8 mouse cellular contexts compared by ENCODE assay signal in genomic region chr5:92112175-92112574, GRCm38 (mm10). TPM values are rescaled to one million over a fixed set of nuclear protein-coding genes. Genes with fewer than 3 reads are reported as not detected.
DNase-seq lines count a peak whose midpoint lies in the region; ATAC-seq and TF ChIP-seq lines count a peak whose summit lies in the region.
"Had no signal": no experiment of that assay in that cellular context is flagged by ENCODE, and none has a peak within 500 bp of the region (broad histone marks: within the 10 kb centered on the region; RNA-seq: fewer than 3 reads in every experiment).

No protein-coding gene starts in this region.

- no peaks in the 10 kb centered on the region for H3K9me3 ChIP-seq in forebrain, postnatal 0 days (ENCODE audit: low read length)
- no peaks in the 10 kb centered on the region for H3K9me3 ChIP-seq in limb, embryonic 11.5 days (ENCODE audit: control insufficient read depth, low read length)
- no peaks in the 10 kb centered on the region for H3K9me3 ChIP-seq in neural tube, embryonic 13.5 days

- 18% methylated on average over 6 of the region's 6 CpGs for WGBS in lung, adult 2 months
- 2% methylated on average over 6 of the region's 6 CpGs for WGBS in forebrain, postnatal 0 days
- 11% methylated on average over 6 of the region's 6 CpGs for WGBS in limb, embryonic 11.5 days
- 7% methylated on average over 6 of the region's 6 CpGs for WGBS in neural tube, embryonic 13.5 days

- no peak overlapping the region for H3K27ac ChIP-seq in forebrain, postnatal 0 days (ENCODE audit: low read depth, low read length)
- no peak overlapping the region for H3K27ac ChIP-seq in limb, embryonic 11.5 days (replicated peaks; ENCODE audit: low read depth, low read length)
- no peak overlapping the region for H3K27ac ChIP-seq in neural tube, embryonic 13.5 days (replicated peaks)

- 0 out of 2 replicates have a peak overlapping the region, but pooled peaks have one; percentile 15 for H3K4me2 ChIP-seq in forebrain, postnatal 0 days (ENCODE audit: low read depth)
- peak overlapping the region; percentile 32 for H3K4me2 ChIP-seq in limb, embryonic 11.5 days (ENCODE audit: low read depth, severe bottlenecking)
- H3K4me2 ChIP-seq in neural tube, embryonic 13.5 days = peak overlapping the region; percentile 36

- ATAC-seq in forebrain, postnatal 0 days = no peak
- ATAC-seq in limb, embryonic 11.5 days (ENCODE audit: insufficient number of reproducible peaks, low FRiP score, low TSS enrichment, low read depth) = no peak
- ATAC-seq in neural tube, embryonic 13.5 days (ENCODE audit: low read depth) = no peak

- H3K4me1 ChIP-seq in lung, adult 2 months (ENCODE audit: control insufficient read depth, insufficient read depth, low read length) = peaks cover 4% of the 10 kb centered on the region; the same call in 1 of the 2 replicates
- no peaks in the 10 kb centered on the region for H3K4me1 ChIP-seq in forebrain, postnatal 0 days (ENCODE audit: insufficient read depth)
- 0 out of 2 replicates have a peak, but pooled peaks cover 2% of the 10 kb centered on the region for H3K4me1 ChIP-seq in limb, embryonic 11.5 days (ENCODE audit: control insufficient read depth, insufficient read depth, low read length)
- H3K4me1 ChIP-seq in neural tube, embryonic 13.5 days (replicated peaks) = peaks cover 10% of the 10 kb centered on the region

- no peak overlapping the region for H3K9ac ChIP-seq in forebrain, postnatal 0 days
- no peak overlapping the region for H3K9ac ChIP-seq in limb, embryonic 11.5 days (ENCODE audit: low read length)
- H3K9ac ChIP-seq in neural tube, embryonic 13.5 days = no peak overlapping the region

- no peak for DNase-seq in lung, adult 2 months
- DNase-seq in lung, postnatal 14 days = no peak
- DNase-seq in forebrain, postnatal 0 days = no peak
- no peak for DNase-seq in limb, embryonic 11.5 days (ENCODE audit: low spot score)
- DNase-seq in layer of hippocampus, adult 8-10 months (ENCODE audit: low spot score in 2 of 2) = no peak
- DNase-seq in cerebellum, adult 11 months = no peak
- DNase-seq: cerebellum, adult 8-10 months had no signal

- peak overlapping the region; percentile 24 for H3K4me3 ChIP-seq in lung, adult 2 months (replicated peaks; ENCODE audit: extremely low read depth, low read depth, low read length)
- no peak overlapping the region for H3K4me3 ChIP-seq in forebrain, postnatal 0 days (ENCODE audit: low read depth, low read length)
- H3K4me3 ChIP-seq in limb, embryonic 11.5 days (ENCODE audit: low read depth, low read length) = 0 out of 2 replicates have a peak overlapping the region, but pooled peaks have one; percentile 10
- H3K4me3 ChIP-seq in neural tube, embryonic 13.5 days = 0 out of 2 replicates have a peak overlapping the region, but pooled peaks have one; percentile 3

- TF ChIP-seq CTCF in lung, adult 2 months (IDR thresholded peaks at IDR 0.05; ENCODE audit: insufficient read depth, low read length) = no peak
- no peak for TF ChIP-seq CTCF in forebrain, postnatal 0 days (IDR thresholded peaks at IDR 0.05; ENCODE audit: low read depth)

- no peaks in the 10 kb centered on the region for H3K27me3 ChIP-seq in forebrain, postnatal 0 days (ENCODE audit: insufficient read depth, low read length)
- H3K27me3 ChIP-seq in limb, embryonic 11.5 days (ENCODE audit: control insufficient read depth, insufficient read depth, low read length) = no peaks in the 10 kb centered on the region
- no peaks in the 10 kb centered on the region for H3K27me3 ChIP-seq in neural tube, embryonic 13.5 days

- H3K36me3 ChIP-seq in forebrain, postnatal 0 days (ENCODE audit: insufficient read depth) = no peaks in the 10 kb centered on the region
- H3K36me3 ChIP-seq in limb, embryonic 11.5 days (ENCODE audit: control insufficient read depth, insufficient read depth, low read length) = no peaks in the 10 kb centered on the region
- no peaks in the 10 kb centered on the region for H3K36me3 ChIP-seq in neural tube, embryonic 13.5 days

- no peak for TF ChIP-seq POLR2A in lung, adult 2 months (IDR thresholded peaks at IDR 0.05; ENCODE audit: borderline replicate concordance, extremely low read depth, low read depth, low read length)

RNA-seq across cellular contexts. Expression of gene Uso1, which starts 25.6 kb away (rescaled TPM):
- polyA plus RNA-seq in lung, adult 2 months (2012; rRNA removed) = 19.1 and 19.6 TPM in 2 replicates
- total RNA-seq in forebrain, postnatal 0 days (2014; rRNA removed) = 18.9 and 19.1 TPM in 2 replicates
- 19.6 and 24.8 TPM in 2 replicates for polyA plus RNA-seq in forebrain, postnatal 0 days (2015; fragmentation: Nextera tagmentation; extraction: Ambion mirVana)
- 29.4 and 31.5 TPM in 2 replicates for polyA plus RNA-seq in limb, embryonic 11.5 days (2014; fragmentation: Nextera tagmentation; extraction: Ambion mirVana)
- polyA plus RNA-seq in neural tube, embryonic 13.5 days (2015; fragmentation: Nextera tagmentation; extraction: Ambion mirVana) = 45.7 and 49.3 TPM in 2 replicates
- total RNA-seq in layer of hippocampus, adult 8-10 months (2022) = 10 to 100 TPM; 69.7 to 86.9 (median 81.0) TPM

RNA-seq across cellular contexts. Expression of gene G3bp2, which starts 28.7 kb away (rescaled TPM):
- 11.1 and 17.2 TPM in 2 replicates for polyA plus RNA-seq in lung, adult 2 months (2012; rRNA removed)
- total RNA-seq in forebrain, postnatal 0 days (2014; rRNA removed) = 221 and 223 TPM in 2 replicates
- polyA plus RNA-seq in forebrain, postnatal 0 days (2015; fragmentation: Nextera tagmentation; extraction: Ambion mirVana) = 268 and 315 TPM in 2 replicates
- polyA plus RNA-seq in limb, embryonic 11.5 days (2014; fragmentation: Nextera tagmentation; extraction: Ambion mirVana) = 256 TPM in 2 replicates
- polyA plus RNA-seq in neural tube, embryonic 13.5 days (2015; fragmentation: Nextera tagmentation; extraction: Ambion mirVana) = 380 and 403 TPM in 2 replicates
- 100 to 1,000 TPM; 212 to 259 (median 233) TPM for total RNA-seq in layer of hippocampus, adult 8-10 months (2022)

Comparison
In these comparisons a context has a peak if more than half of its experiments do, and no peak if none do; other contexts are left out.
1. RNA of gene G3bp2, which starts 28.7 kb away (polyA plus RNA-seq): 380 to 403 TPM in neural tube, embryonic 13.5 days, 268 to 315 TPM in forebrain, postnatal 0 days and 256 TPM in limb, embryonic 11.5 days; 11.1 to 17.2 TPM in lung, adult 2 months; every median in the first group is over 10 times any median in the second.
2. Peak in every context shown above with its lines, with median percentiles within 50 percentile points of each other: H3K4me2 ChIP-seq.